Mouse (Mus musculus) embryonic facial prominence, embryonic 15.5 days (tissue): ENCODE results near the gene Mast2. TPM values are rescaled to one million over a fixed set of nuclear protein-coding genes. Genes with fewer than 3 reads are reported as not detected.

Source experiments
- ATAC-seq: fragments of 200-750 bp; cut with Nextera tagmentation; 2 replicates; pipeline ENCODE4 v1.8.0; 2017; ENCODE audit warnings: low read depth, moderate TSS enrichment; ENCODE audit not compliant: insufficient number of reproducible peaks, low FRiP score, low TSS enrichment
- H3K27ac ChIP-seq: fragments of 300-500 bp; sonication (generic); replicated peaks from 2 replicates; pipeline ENCODE4 v1.5.1; 2015; ENCODE audit warnings: mild to moderate bottlenecking, inconsistent platforms
- H3K27me3 ChIP-seq: fragments of 300-500 bp; sonication (generic); 2 replicates; pipeline ENCODE4 v1.6.1; 2015; ENCODE audit warnings: inconsistent platforms
- H3K36me3 ChIP-seq: fragments of 300-500 bp; sonication (generic); 2 replicates; pipeline ENCODE4 v1.6.1; 2015; ENCODE audit warnings: mild to moderate bottlenecking, inconsistent platforms
- H3K4me1 ChIP-seq: fragments of 300-500 bp; sonication (generic); 2 replicates; pipeline ENCODE4 v1.6.1; 2015; ENCODE audit warnings: inconsistent platforms
- H3K4me2 ChIP-seq: fragments of 300-500 bp; sonication (generic); replicated peaks from 2 replicates; pipeline ENCODE4 v1.6.1; 2015; ENCODE audit warnings: mild to moderate bottlenecking, inconsistent platforms
- H3K4me3 ChIP-seq: fragments of 300-500 bp; sonication (generic); replicated peaks from 2 replicates; pipeline ENCODE4 v1.5.1; 2015; ENCODE audit warnings: mild to moderate bottlenecking, inconsistent platforms
- H3K9ac ChIP-seq: fragments of 300-500 bp; sonication (generic); 2 replicates; pipeline ENCODE4 v1.6.1; 2015; ENCODE audit warnings: inconsistent platforms
- H3K9me3 ChIP-seq: fragments of 300-500 bp; sonication (generic); replicated peaks from 2 replicates; pipeline ENCODE4 v1.6.1; 2016; ENCODE audit warnings: inconsistent platforms
- WGBS: fragments of 180-500 bp; shearing (Covaris S2); methylation state at CpG from one replicate; pipeline ENCODE4 v1.1.7; 2015; 5-methylcytosine and 5-hydroxymethylcytosine counted together
- polyA plus RNA-seq: library from polyadenylated mRNA; unstranded; fragments of >200 nt; fragmentation: Nextera tagmentation; extraction: Ambion mirVana; gene quantifications from 2 replicates; pipeline ENCODE4 v1.2.1, GENCODE M21; 2015

The Mast2 gene
- 16.1 and 17.9 TPM in 2 replicates for polyA plus RNA-seq

- Histone ChIP-seq H3K4me2 (peak within 1 kb of the TSS; percentile 61), H3K27me3 (no peaks in the 10 kb centered on the region), H3K9ac (peak within 1 kb of the TSS; percentile 83), H3K4me1 (peaks cover 8% of the 10 kb centered on the region), H3K27ac (peak within 1 kb of the TSS; percentile 85), H3K4me3 (peak within 1 kb of the TSS; percentile 82), H3K36me3 (no peaks in the 10 kb centered on the region), H3K9me3 (no peaks in the 10 kb centered on the region)
- peak; percentile 91 for ATAC-seq
- WGBS: 3% methylated on average over 43 of the region's 68 CpGs
These were observed at the start of gene Mast2 for GRCm38 (mm10) chr4:116464126-116464981. TSS of gene Mast2 (minus strand) at chr4:116464183.

- Histone ChIP-seq H3K36me3 (peaks cover 4% of the 10 kb centered on the region; the same call in 1 of the 2 replicates), H3K9ac (peak within 1 kb of the TSS; percentile 67), H3K9me3 (no peaks in the 10 kb centered on the region)
These were observed 43.6 kb upstream of the Mast2 start, which contains the start of gene Ipp for GRCm38 (mm10) chr4:116507425-116508218. TSS of gene Ipp (plus strand) at chr4:116507549.

DNA sequence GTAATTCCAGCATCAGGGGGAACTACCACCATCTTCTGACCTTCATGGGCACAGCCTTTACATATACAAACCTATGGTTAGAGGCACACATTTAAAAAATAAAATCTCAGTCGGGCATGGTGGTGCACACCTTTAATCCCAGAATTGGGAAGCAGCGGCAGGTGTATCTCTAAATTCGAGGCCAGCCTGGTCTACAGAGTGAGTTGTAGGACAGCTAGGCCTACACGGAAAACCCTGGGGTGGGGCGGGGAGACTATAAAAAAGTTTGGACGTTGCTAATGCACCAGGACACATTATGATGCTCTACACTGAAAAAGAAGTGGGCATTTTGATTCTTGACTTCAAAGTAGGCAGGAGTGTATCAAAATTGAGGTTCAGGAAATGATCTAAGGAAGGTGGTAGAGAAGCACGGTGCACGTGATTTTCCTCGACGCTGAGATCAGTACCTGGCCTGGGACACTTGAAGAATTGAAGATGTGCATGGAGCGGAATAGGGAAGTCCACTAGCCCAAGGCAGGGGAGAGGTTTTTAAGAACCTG lies 43.0 kb upstream of the Mast2 start:
- H3K27ac ChIP-seq: peak overlapping the region; percentile 89; the same call in 1 of the 2 replicates
- H3K36me3 ChIP-seq: no peaks in the 10 kb centered on the region
- no peak for ATAC-seq
- no peaks in the 10 kb centered on the region for H3K9me3 ChIP-seq
- H3K4me1 ChIP-seq: peaks cover 14% of the 10 kb centered on the region; the same call in 1 of the 2 replicates
- H3K27me3 ChIP-seq: no peaks in the 10 kb centered on the region
- peak overlapping the region; percentile 68 for H3K4me3 ChIP-seq
- H3K9ac ChIP-seq: peak overlapping the region; percentile 67
- H3K4me2 ChIP-seq: peak overlapping the region; percentile 63
- WGBS: 24% methylated on average over 11 of the region's 11 CpGs

More at GRCm38 (mm10) chr4:116507425-116508218, 43.6 kb upstream of the Mast2 start, which contains the start of gene Ipp:
- peak within 1 kb of the TSS; percentile 89 for H3K27ac ChIP-seq
- no peaks in the 10 kb centered on the region for H3K27me3 ChIP-seq
- ATAC-seq: peak; percentile 98
- H3K4me2 ChIP-seq: peak within 1 kb of the TSS; percentile 63
- H3K4me3 ChIP-seq: peak within 1 kb of the TSS; percentile 68
- WGBS: under 1% methylated on average over 55 of the region's 55 CpGs
- peaks cover 14% of the 10 kb centered on the region; the same call in 1 of the 2 replicates for H3K4me1 ChIP-seq

GRCm38 (mm10) chr4:116499978-116500377 lies 36.0 kb upstream of the Mast2 start:
- Histone ChIP-seq H3K4me1 (no peaks in the 10 kb centered on the region), H3K36me3 (no peaks in the 10 kb centered on the region), H3K9me3 (no peaks in the 10 kb centered on the region), H3K9ac (no peak overlapping the region), H3K27ac (no peak overlapping the region), H3K4me3 (no peak overlapping the region), H3K27me3 (no peaks in the 10 kb centered on the region), H3K4me2 (no peak overlapping the region)
- ATAC-seq: no peak
- 70% methylated on average over 3 of the region's 3 CpGs for WGBS

DNA sequence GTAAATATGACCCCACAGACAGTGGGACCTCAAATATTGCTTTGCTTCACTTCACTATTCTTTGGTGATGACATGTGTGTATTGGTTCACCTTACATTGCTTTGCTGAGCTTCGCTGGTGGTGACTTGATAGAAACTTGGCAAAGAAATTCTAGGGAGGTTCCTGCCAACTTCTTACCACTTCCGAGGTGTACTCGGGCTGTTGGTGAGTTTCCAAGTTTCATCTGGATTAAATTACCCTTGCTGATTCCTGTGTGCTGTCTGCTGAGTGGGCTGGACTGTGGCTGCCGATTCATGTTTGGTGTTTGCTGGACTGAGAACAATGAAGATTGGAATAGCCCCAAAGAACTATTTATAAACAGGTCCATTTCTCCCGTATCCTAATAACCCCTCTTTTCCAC lies 29.7 kb upstream of the Mast2 start:
- H3K36me3 ChIP-seq: no peaks in the 10 kb centered on the region
- ATAC-seq: no peak
- no peak overlapping the region for H3K4me2 ChIP-seq
- no peak overlapping the region for H3K4me3 ChIP-seq
- WGBS: 54% methylated on average over 5 of the region's 5 CpGs
- H3K27ac ChIP-seq: no peak overlapping the region
- no peaks in the 10 kb centered on the region for H3K27me3 ChIP-seq
- H3K4me1 ChIP-seq: no peaks in the 10 kb centered on the region
- H3K9ac ChIP-seq: no peak overlapping the region
- no peaks in the 10 kb centered on the region for H3K9me3 ChIP-seq

DNA sequence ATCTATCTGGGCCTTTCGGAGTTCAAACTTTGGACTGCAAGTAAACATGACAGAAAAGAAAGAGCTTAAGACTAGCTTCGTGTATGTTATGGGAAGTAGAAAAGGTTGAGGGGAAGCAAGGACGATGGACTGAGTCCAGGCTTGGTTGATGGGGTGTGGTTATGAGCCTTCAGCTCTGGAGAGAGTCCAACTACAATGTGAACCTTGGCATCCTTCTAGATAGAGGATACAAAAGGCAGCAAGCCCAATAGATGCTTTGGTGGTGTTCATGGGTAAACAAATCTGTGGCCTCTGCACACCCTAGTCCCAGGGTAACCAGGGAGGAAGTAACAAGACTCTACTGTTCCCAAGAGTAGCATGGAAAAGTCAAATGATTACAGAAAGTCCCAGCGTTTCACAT lies 28.5 kb upstream of the Mast2 start:
- no peak overlapping the region for H3K27ac ChIP-seq
- no peak for ATAC-seq
- no peak overlapping the region for H3K4me2 ChIP-seq
- H3K27me3 ChIP-seq: no peaks in the 10 kb centered on the region
- no peak overlapping the region for H3K4me3 ChIP-seq
- H3K4me1 ChIP-seq: no peaks in the 10 kb centered on the region
- WGBS: 71% methylated on average over 4 of the region's 4 CpGs
- no peaks in the 10 kb centered on the region for H3K36me3 ChIP-seq
- no peak overlapping the region for H3K9ac ChIP-seq
- H3K9me3 ChIP-seq: no peaks in the 10 kb centered on the region

DNA sequence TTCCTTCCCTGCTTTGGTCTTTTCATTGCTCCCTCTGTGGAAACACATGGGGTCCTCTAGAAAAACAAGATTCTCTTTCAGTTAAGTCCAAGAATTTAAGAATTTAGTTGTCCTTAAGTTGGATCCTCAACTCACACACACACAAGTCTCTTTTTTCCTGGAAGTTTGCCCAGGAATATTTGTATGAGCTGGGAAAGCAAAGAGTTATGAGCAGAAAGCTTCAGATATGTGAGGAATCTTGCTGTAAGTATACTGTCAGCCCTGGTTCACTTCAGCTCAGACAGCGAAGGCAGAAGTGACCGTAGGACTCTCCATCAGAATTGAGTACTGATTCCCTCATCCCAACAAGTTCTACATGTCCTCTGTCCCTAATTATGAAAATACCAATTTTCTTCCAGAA lies 27.9 kb upstream of the Mast2 start:
- Histone ChIP-seq H3K9ac (no peak overlapping the region), H3K4me2 (no peak overlapping the region), H3K4me3 (no peak overlapping the region), H3K4me1 (no peaks in the 10 kb centered on the region), H3K27me3 (no peaks in the 10 kb centered on the region), H3K9me3 (no peaks in the 10 kb centered on the region), H3K27ac (no peak overlapping the region), H3K36me3 (no peaks in the 10 kb centered on the region)
- ATAC-seq: no peak
- WGBS: 71% methylated on average over 2 of the region's 2 CpGs

- H3K9ac ChIP-seq: no peak overlapping the region
- ATAC-seq: no peak
- no peaks in the 10 kb centered on the region for H3K36me3 ChIP-seq
- no peaks in the 10 kb centered on the region for H3K4me1 ChIP-seq
- H3K27me3 ChIP-seq: no peaks in the 10 kb centered on the region
- H3K4me2 ChIP-seq: no peak overlapping the region
- H3K4me3 ChIP-seq: no peak overlapping the region
- H3K9me3 ChIP-seq: no peaks in the 10 kb centered on the region
- 74% methylated on average over 2 of the region's 2 CpGs for WGBS
- no peak overlapping the region for H3K27ac ChIP-seq
These were observed 27.1 kb upstream of the Mast2 start for GRCm38 (mm10) chr4:116491119-116491536.

DNA sequence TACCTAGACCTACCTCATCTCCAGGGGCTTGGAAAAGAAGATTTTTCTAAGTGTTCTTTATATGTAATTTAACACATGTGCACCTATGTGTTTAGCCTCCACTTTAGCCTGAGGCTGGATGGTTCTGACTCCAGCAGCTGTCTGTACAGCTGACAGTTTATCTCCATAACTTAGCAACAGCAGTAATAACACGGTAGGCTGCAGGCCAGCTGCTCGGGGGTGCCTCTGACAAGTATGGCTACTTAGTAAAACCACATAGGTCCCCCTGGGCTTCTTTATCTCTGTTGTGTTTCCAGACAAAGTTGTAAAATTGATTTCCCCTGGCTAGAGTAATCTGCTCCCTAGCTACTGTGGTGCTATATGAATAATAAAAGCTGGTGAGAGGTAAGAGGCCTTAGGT lies 19.5 kb upstream of the Mast2 start:
- H3K27ac ChIP-seq: no peak overlapping the region

GRCm38 (mm10) chr4:116481322-116481721 lies 17.3 kb upstream of the Mast2 start:
- peaks cover 4% of the 10 kb centered on the region; the same call in 1 of the 2 replicates for H3K4me1 ChIP-seq
- WGBS: 55% methylated on average over 2 of the region's 2 CpGs
- no peak overlapping the region for H3K9ac ChIP-seq
- no peaks in the 10 kb centered on the region for H3K36me3 ChIP-seq
- H3K9me3 ChIP-seq: no peaks in the 10 kb centered on the region
- no peak overlapping the region for H3K4me3 ChIP-seq
- H3K4me2 ChIP-seq: no peak overlapping the region
- H3K27me3 ChIP-seq: no peaks in the 10 kb centered on the region
- H3K27ac ChIP-seq: no peak overlapping the region
- ATAC-seq: no peak

More for the DNA sequence above, 19.5 kb upstream of the Mast2 start:
- Histone ChIP-seq H3K36me3 (no peaks in the 10 kb centered on the region), H3K4me3 (no peak overlapping the region), H3K27me3 (no peaks in the 10 kb centered on the region), H3K4me2 (no peak overlapping the region), H3K9ac (no peak overlapping the region), H3K9me3 (no peaks in the 10 kb centered on the region), H3K4me1 (peaks cover 4% of the 10 kb centered on the region; the same call in 1 of the 2 replicates)
- ATAC-seq: peak; percentile 70; the same call in 1 of the 2 replicates
- WGBS: 20% methylated on average over 2 of the region's 2 CpGs
